Mouse (Mus musculus): ENCODE data around the gene Gse1. TPM values are rescaled to one million over a fixed set of nuclear protein-coding genes. Genes with fewer than 3 reads are reported as not detected.

Gse1 gene
- polyA plus RNA-seq, 1 experiment from 2014 or later, result 14.3 TPM

DNA sequence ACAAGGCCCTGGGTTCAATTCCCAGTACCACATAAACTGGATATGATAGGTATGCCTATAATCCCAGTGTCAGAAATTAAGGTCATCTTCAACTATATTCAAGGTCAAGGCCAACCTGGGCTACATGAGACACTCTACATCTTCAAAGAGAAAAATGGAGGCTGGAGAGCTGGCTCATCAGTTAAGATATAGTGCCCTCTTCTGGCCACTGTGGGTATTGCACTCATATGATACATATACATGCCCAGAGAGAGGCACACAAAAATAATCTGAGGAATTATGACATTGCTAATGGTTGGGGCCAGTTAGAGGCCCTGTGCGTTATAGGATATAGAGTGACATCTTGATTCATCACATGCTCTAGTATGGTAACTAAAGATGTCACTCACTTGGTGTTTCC is 205.5 kb downstream of the Gse1 start:
- ATAC-seq (ENCODE audit: insufficient read depth) (no peak), DNase-seq (peak; percentile 52)
- Histone ChIP-seq H3K36me3 (ENCODE audit: insufficient read depth) (no peaks in the 10 kb centered on the region), H3K9ac (no peak overlapping the region), H3K27me3 (ENCODE audit: insufficient read depth, low read length) (no peaks in the 10 kb centered on the region), H3K4me1 (ENCODE audit: insufficient read depth) (peaks cover 6% of the 10 kb centered on the region; the same call in 1 of the 2 replicates), H3K27ac (ENCODE audit: low read depth) (no peak overlapping the region), H3K9me3 (ENCODE audit: low read depth, low read length) (peaks cover 6% of the 10 kb centered on the region; the same call in 1 of the 2 replicates), H3K4me2 (no peak overlapping the region), H3K4me3 (ENCODE audit: low read depth, low read length) (no peak overlapping the region)
- peak; percentile 63 for TF ChIP-seq CTCF (IDR thresholded peaks at IDR 0.05; ENCODE audit: low read depth)
- WGBS, result 100% methylated on average over 1 of the region's 1 CpGs

DNA sequence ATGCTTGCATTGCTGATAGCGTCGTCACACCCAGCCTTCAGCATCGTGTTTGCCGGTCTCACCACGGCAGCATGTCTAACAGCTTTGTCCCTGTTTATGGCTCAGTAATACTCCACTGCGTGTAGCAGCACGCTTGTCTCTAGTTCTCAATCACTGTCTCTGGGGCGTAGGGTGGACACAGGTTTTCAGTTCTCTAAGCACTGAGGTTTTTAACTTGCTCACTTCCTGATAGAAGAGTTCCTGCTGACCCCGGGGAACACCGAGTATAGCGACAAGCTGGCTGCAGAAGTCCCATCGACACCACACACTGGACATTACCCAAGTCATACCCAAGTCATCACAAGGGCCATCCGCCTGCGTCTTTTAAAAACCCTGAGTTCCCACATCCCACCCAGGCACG is 207.5 kb downstream of the Gse1 start:
- H3K9me3 ChIP-seq (ENCODE audit: low read depth, low read length), result peaks cover 6% of the 10 kb centered on the region; the same call in 1 of the 2 replicates
- H3K27me3 ChIP-seq (ENCODE audit: insufficient read depth, low read length), result no peaks in the 10 kb centered on the region
- H3K4me1 ChIP-seq (ENCODE audit: insufficient read depth), result peaks cover 11% of the 10 kb centered on the region
- WGBS, result 89% methylated on average over 15 of the region's 15 CpGs
- DNase-seq (no peak), ATAC-seq (ENCODE audit: insufficient read depth) (no peak)
- no peaks in the 10 kb centered on the region for H3K36me3 ChIP-seq (ENCODE audit: insufficient read depth)
- H3K4me3 ChIP-seq (ENCODE audit: low read depth, low read length), result no peak overlapping the region
- H3K4me2 ChIP-seq, result no peak overlapping the region
- H3K9ac ChIP-seq, result no peak overlapping the region
- TF ChIP-seq CTCF (IDR thresholded peaks at IDR 0.05; ENCODE audit: low read depth), result no peak
- H3K27ac ChIP-seq (ENCODE audit: low read depth), result no peak overlapping the region

DNA sequence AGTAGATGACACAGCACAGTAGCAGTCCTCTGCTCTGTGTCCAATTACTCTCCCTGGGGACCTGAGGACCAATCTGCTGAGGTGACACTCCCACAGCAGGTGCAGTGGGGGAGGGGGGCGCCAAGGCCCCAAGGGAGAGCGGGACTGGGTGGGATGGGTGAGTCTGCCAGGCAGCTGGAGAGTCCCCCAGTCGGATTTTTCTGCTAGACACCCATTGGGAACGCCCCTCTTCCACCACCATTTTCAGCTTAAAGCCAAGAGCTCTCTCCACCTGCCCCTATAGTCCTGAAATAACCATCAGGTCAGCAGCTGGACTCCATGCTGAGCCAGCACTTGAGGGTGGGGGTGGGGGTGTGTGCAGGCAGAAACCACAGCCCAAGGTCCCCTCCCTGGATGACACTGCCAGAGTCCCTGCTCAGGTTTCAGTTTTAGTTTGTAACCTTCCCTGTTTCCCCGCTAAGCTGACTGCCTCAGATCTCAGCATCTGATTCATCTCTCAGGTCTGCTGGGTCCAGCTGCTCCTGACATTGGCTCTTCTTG is 208.3 kb downstream of the Gse1 start:
- H3K27me3 ChIP-seq (ENCODE audit: insufficient read depth, low read length), result no peaks in the 10 kb centered on the region
- no peak for DNase-seq
- WGBS, result 46% methylated on average over 5 of the region's 5 CpGs

GRCm38 (mm10) chr8:120437207-120437606 is 209.0 kb downstream of the Gse1 start:
- no peak overlapping the region for H3K9ac ChIP-seq
- H3K4me2 ChIP-seq, result no peak overlapping the region
- peaks cover 6% of the 10 kb centered on the region; the same call in 1 of the 2 replicates for H3K9me3 ChIP-seq (ENCODE audit: low read depth, low read length)
- no peaks in the 10 kb centered on the region for H3K36me3 ChIP-seq (ENCODE audit: insufficient read depth)
- no peak for TF ChIP-seq CTCF (IDR thresholded peaks at IDR 0.05; ENCODE audit: low read depth)
- ATAC-seq (ENCODE audit: insufficient read depth) (no peak), DNase-seq (no peak)
- no peak overlapping the region for H3K4me3 ChIP-seq (ENCODE audit: low read depth, low read length)
- WGBS, result 74% methylated on average over 1 of the region's 1 CpGs
- no peaks in the 10 kb centered on the region for H3K27me3 ChIP-seq (ENCODE audit: insufficient read depth, low read length)
- peaks cover 18% of the 10 kb centered on the region for H3K4me1 ChIP-seq (ENCODE audit: insufficient read depth)
- H3K27ac ChIP-seq (ENCODE audit: low read depth), result 0 out of 2 replicates have a peak overlapping the region, but pooled peaks have one; percentile 18

More for the DNA sequence above, 208.3 kb downstream of the Gse1 start:
- H3K36me3 ChIP-seq (ENCODE audit: insufficient read depth), result no peaks in the 10 kb centered on the region
- H3K4me1 ChIP-seq (ENCODE audit: insufficient read depth), result peaks cover 14% of the 10 kb centered on the region
- H3K27ac ChIP-seq (ENCODE audit: low read depth), result no peak overlapping the region
- no peak overlapping the region for H3K4me3 ChIP-seq (ENCODE audit: low read depth, low read length)
- TF ChIP-seq CTCF (IDR thresholded peaks at IDR 0.05; ENCODE audit: low read depth), result no peak
- peaks cover 6% of the 10 kb centered on the region; the same call in 1 of the 2 replicates for H3K9me3 ChIP-seq (ENCODE audit: low read depth, low read length)
- H3K4me2 ChIP-seq, result no peak overlapping the region
- no peak overlapping the region for H3K9ac ChIP-seq
- no peak for ATAC-seq (ENCODE audit: insufficient read depth)

DNA sequence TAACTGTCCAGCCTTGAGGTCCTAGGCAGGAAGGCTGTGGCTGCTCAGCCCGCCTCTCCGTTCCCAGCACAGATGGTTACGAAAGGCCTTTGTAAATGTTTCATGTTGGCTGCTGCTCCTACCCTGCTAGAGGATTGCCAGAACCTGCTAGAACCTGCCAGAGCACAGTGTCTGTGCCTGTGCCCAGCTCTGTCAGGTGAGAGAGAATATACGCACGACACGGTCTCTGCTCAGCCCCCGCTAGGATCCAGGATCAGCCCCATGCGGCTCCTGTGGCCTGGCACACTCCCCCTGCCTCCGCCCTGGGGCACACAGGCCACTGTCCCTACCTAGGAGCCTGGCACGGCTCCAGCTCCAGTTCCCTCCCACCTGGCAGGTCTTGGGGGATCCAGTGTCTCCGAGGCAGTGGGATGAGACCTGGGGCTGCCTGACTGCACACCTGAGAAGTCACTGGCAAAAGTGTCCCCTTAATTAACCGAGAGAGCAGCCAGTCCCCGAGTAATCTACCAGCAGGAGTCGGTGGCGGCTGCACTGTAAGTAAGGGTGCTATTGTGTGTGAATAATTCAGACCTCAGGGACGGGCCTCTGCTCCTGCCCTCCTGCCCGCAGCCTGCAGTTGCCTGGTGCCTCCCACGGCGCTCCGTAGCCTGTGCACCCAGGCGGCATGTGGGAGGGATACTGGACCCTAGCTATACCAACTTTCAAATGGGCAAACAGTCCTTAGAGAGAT is 209.6 kb downstream of the Gse1 start:
- no peaks in the 10 kb centered on the region for H3K36me3 ChIP-seq (ENCODE audit: insufficient read depth)
- peaks cover 6% of the 10 kb centered on the region; the same call in 1 of the 2 replicates for H3K9me3 ChIP-seq (ENCODE audit: low read depth, low read length)
- no peak overlapping the region for H3K9ac ChIP-seq
- no peak overlapping the region for H3K4me3 ChIP-seq (ENCODE audit: low read depth, low read length)
- DNase-seq, result no peak
- 0 out of 2 replicates have a peak overlapping the region, but pooled peaks have one; percentile 18 for H3K27ac ChIP-seq (ENCODE audit: low read depth)
- no peak for ATAC-seq (ENCODE audit: insufficient read depth)
- no peak overlapping the region for H3K4me2 ChIP-seq
- TF ChIP-seq CTCF (IDR thresholded peaks at IDR 0.05; ENCODE audit: low read depth), result no peak
- 74% methylated on average over 21 of the region's 21 CpGs for WGBS
- H3K4me1 ChIP-seq (ENCODE audit: insufficient read depth), result peaks cover 18% of the 10 kb centered on the region
- H3K27me3 ChIP-seq (ENCODE audit: insufficient read depth, low read length), result no peaks in the 10 kb centered on the region

- Histone ChIP-seq H3K36me3 (ENCODE audit: insufficient read depth) (no peaks in the 10 kb centered on the region), H3K27me3 (ENCODE audit: insufficient read depth, low read length) (no peaks in the 10 kb centered on the region), H3K4me3 (ENCODE audit: low read depth, low read length) (no peak overlapping the region), H3K9ac (peak overlapping the region; percentile 9; the same call in 1 of the 2 replicates), H3K9me3 (ENCODE audit: low read depth, low read length) (no peaks in the 10 kb centered on the region), H3K4me2 (no peak overlapping the region), H3K27ac (ENCODE audit: low read depth) (no peak overlapping the region), H3K4me1 (ENCODE audit: insufficient read depth) (peaks cover 21% of the 10 kb centered on the region)
- 29% methylated on average over 19 of the region's 19 CpGs for WGBS
- TF ChIP-seq CTCF (IDR thresholded peaks at IDR 0.05; ENCODE audit: low read depth), result no peak
- ATAC-seq (ENCODE audit: insufficient read depth), result no peak
- DNase-seq, result no peak
Observed at GRCm38 (mm10) chr8:120439309-120439708, 211.1 kb downstream of the Gse1 start.

GRCm38 (mm10) chr8:120440739-120441138 is 212.5 kb downstream of the Gse1 start:
- no peak for TF ChIP-seq CTCF (IDR thresholded peaks at IDR 0.05; ENCODE audit: low read depth)
- Histone ChIP-seq H3K27ac (ENCODE audit: low read depth) (no peak overlapping the region), H3K9ac (no peak overlapping the region), H3K4me1 (ENCODE audit: insufficient read depth) (peaks cover 21% of the 10 kb centered on the region), H3K9me3 (ENCODE audit: low read depth, low read length) (no peaks in the 10 kb centered on the region), H3K4me2 (no peak overlapping the region), H3K27me3 (ENCODE audit: insufficient read depth, low read length) (no peaks in the 10 kb centered on the region), H3K36me3 (ENCODE audit: insufficient read depth) (no peaks in the 10 kb centered on the region), H3K4me3 (ENCODE audit: low read depth, low read length) (no peak overlapping the region)
- ATAC-seq (ENCODE audit: insufficient read depth) (no peak), DNase-seq (no peak)
- WGBS, result 79% methylated on average over 12 of the region's 12 CpGs

Measured in lung, embryonic 14.5 days (tissue).